Mouse (Mus musculus): Measurements from ENCODE around the gene Gpc6.

DNA sequence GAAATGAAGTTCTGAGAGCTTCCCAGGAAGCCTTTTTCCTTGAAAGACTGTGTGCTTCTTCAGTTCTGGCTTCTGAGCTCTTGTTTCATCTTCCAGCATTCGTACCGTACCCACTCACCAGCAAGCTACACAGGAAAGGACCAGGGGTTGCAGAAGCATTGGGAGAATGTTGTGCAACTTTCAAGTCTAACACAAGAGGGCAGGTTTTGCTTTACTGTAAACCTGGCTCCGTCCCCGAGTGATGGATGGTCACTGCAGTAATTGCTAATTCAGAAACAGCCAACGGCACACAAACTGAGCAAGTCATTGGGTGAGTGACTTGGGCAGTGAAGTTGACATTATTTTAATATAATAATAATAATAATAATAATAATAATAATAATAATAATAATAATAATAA is 1080.6 kb downstream of the Gpc6 start:
- TF ChIP-seq CTCF (IDR thresholded peaks at IDR 0.05; ENCODE audit: low read depth, low read length) = no peak
- TF ChIP-seq POLR2A (IDR thresholded peaks at IDR 0.05; ENCODE audit: borderline replicate concordance, low read depth, low read length) = no peak

Data from bone marrow macrophage, adult 2 months (primary cell).